Mouse (Mus musculus): ENCODE data around the gene Gpat3.

Gpat3 gene

GRCm38 (mm10) chr5:100860417-100861053, 15.0 kb downstream of the Gpat3 start:
- in situ Hi-C loops (cut with MseI, MboI): no loop called here

GRCm38 (mm10) chr5:100861140-100861539, 15.6 kb downstream of the Gpat3 start:
- in situ Hi-C loops (cut with MseI, MboI): no loop called here

GRCm38 (mm10) chr5:100861811-100862210, 16.3 kb downstream of the Gpat3 start:
- in situ Hi-C loops (cut with MseI, MboI): no loop called here

- in situ Hi-C loops (cut with MseI, MboI): no loop called here
Observed at GRCm38 (mm10) chr5:100863091-100863490, 17.6 kb downstream of the Gpat3 start.

- in situ Hi-C loops (cut with MseI, MboI): no loop called here
Observed at GRCm38 (mm10) chr5:100864438-100864837, 18.9 kb downstream of the Gpat3 start.

- in situ Hi-C loops (cut with MseI, MboI): no loop called here
Observed at GRCm38 (mm10) chr5:100866183-100866582, 20.7 kb downstream of the Gpat3 start.

- in situ Hi-C loops (cut with MseI, MboI): no loop called here
Observed at GRCm38 (mm10) chr5:100869197-100869895, 23.8 kb downstream of the Gpat3 start.

GRCm38 (mm10) chr5:100871987-100872386, 26.5 kb downstream of the Gpat3 start:
- in situ Hi-C loops (cut with MseI, MboI): no loop called here

GRCm38 (mm10) chr5:100874721-100875120, 29.2 kb downstream of the Gpat3 start:
- in situ Hi-C loops (cut with MseI, MboI): no loop called here

- in situ Hi-C loops (cut with MseI, MboI): no loop called here
Observed at GRCm38 (mm10) chr5:100875180-100875579, 29.7 kb downstream of the Gpat3 start.

GRCm38 (mm10) chr5:100877021-100877420, 31.5 kb downstream of the Gpat3 start:
- in situ Hi-C loops (cut with MseI, MboI): no loop called here

GRCm38 (mm10) chr5:100885216-100885615, 39.7 kb downstream of the Gpat3 start:
- in situ Hi-C loops (cut with MseI, MboI): no loop called here

- in situ Hi-C loops (cut with MseI, MboI): no loop called here
Observed at GRCm38 (mm10) chr5:100886331-100886988, 40.9 kb downstream of the Gpat3 start.

GRCm38 (mm10) chr5:100896199-100896598, 50.7 kb downstream of the Gpat3 start:
- in situ Hi-C loops (cut with MseI, MboI): no loop called here

- in situ Hi-C loops (cut with MseI, MboI): no loop called here
Observed at GRCm38 (mm10) chr5:100899745-100900489, 54.4 kb downstream of the Gpat3 start.

GRCm38 (mm10) chr5:100901046-100901445, 55.5 kb downstream of the Gpat3 start:
- in situ Hi-C loops (cut with MseI, MboI): no loop called here

GRCm38 (mm10) chr5:100908478-100908877, 63.0 kb downstream of the Gpat3 start:
- in situ Hi-C loops (cut with MseI, MboI): no loop called here

GRCm38 (mm10) chr5:100908901-100909300, 63.4 kb downstream of the Gpat3 start:
- in situ Hi-C loops (cut with MseI, MboI): no loop called here

GRCm38 (mm10) chr5:100909691-100910090, 64.2 kb downstream of the Gpat3 start:
- in situ Hi-C loops (cut with MseI, MboI): loop anchor here in 1 of 2 experiments (10.0 kb wide), 1 partner anchor 215 kb away; no protein-coding TSS in a partner anchor

- in situ Hi-C loops (cut with MseI, MboI): loop anchor here in 1 of 2 experiments (10.0 kb wide), 1 partner anchor 217 kb away; no protein-coding TSS in a partner anchor
Observed at GRCm38 (mm10) chr5:100911502-100912097, 66.1 kb downstream of the Gpat3 start.

- in situ Hi-C loops (cut with MseI, MboI): loop anchor here in 1 of 2 experiments (10.0 kb wide), 1 partner anchor 218 kb away; no protein-coding TSS in a partner anchor
Observed at GRCm38 (mm10) chr5:100912366-100912765, 66.9 kb downstream of the Gpat3 start.

All from mouse trophoblast stem cell (cell line).